Mouse (Mus musculus): ENCODE measurements at regions not wholly inside any gene's neighbourhood (a gene's known extent, or its start where the extent isn't known, plus 50 kb on each side); places are given as distances from the start of the nearest gene placed in this dataset.

GRCm38 (mm10) chr17:85785625-85786294 is 97.7 kb upstream of the Six2 start:
- TF ChIP-seq CTCF (conservative IDR thresholded peaks at IDR 0.05; ENCODE audit: insufficient read depth, insufficient read length, low read depth, low read length) = no peak
- TF ChIP-seq POLR2A (IDR thresholded peaks at IDR 0.05; ENCODE audit: low read depth, low read length) = no peak
